Mouse (Mus musculus) G1E (cell line): ENCODE results near the gene Tfcp2l1. TPM values are rescaled to one million over a fixed set of nuclear protein-coding genes. Genes with fewer than 3 reads are reported as not detected.

Experiments
- ATAC-seq: 2 replicates; pipeline ENCODE4 v1.8.0; 2016; ENCODE audit warnings: mild to moderate bottlenecking; ENCODE audit not compliant: insufficient number of reproducible peaks, poor library complexity, low FRiP score, severe bottlenecking; ENCODE audit errors: extremely low read depth
- DNase-seq: peaks from one replicate; pipeline ENCODE4 v3.0.0; 2012; ENCODE audit warnings: low spot score
- H3K27me3 ChIP-seq: 2 replicates; pipeline ENCODE4 v1.6.1; 2012; ENCODE audit warnings: mild to moderate bottlenecking, low read length, inconsistent platforms; ENCODE audit not compliant: insufficient read depth
- H3K36me3 ChIP-seq: replicated peaks from 2 replicates; pipeline ENCODE3; 2012; ENCODE audit warnings: mild to moderate bottlenecking, inconsistent platforms
- H3K4me1 ChIP-seq: 2 replicates; pipeline ENCODE4 v1.6.1; 2012; ENCODE audit warnings: low read depth, low read length, inconsistent platforms, mixed read lengths; ENCODE audit not compliant: insufficient read depth
- H3K4me3 ChIP-seq: 2 replicates; pipeline ENCODE4 v1.5.1; 2012; ENCODE audit warnings: low read depth, mild to moderate bottlenecking, inconsistent platforms, low read length, moderate library complexity, mixed read lengths
- H3K9me3 ChIP-seq: replicated peaks from 2 replicates; pipeline ENCODE4 v1.6.1; 2012; ENCODE audit warnings: inconsistent platforms
- CTCF ChIP-seq: IDR thresholded peaks from 2 replicates; pipeline ENCODE4 v1.5.1; 2012; ENCODE audit warnings: low read depth, low read length, inconsistent platforms, mixed read lengths
- GATA1 ChIP-seq: IDR thresholded peaks from 2 replicates; pipeline ENCODE4 v1.6.1; 2012; ENCODE audit warnings: borderline replicate concordance, low read length, inconsistent platforms, mixed read lengths
- GATA2 ChIP-seq: IDR thresholded peaks from 2 replicates; pipeline ENCODE4 v1.6.1; 2012; ENCODE audit warnings: low read depth, low read length, inconsistent platforms, borderline replicate concordance
- POLR2AphosphoS5 ChIP-seq: IDR thresholded peaks from 2 replicates; pipeline ENCODE4 v1.6.1; 2012; ENCODE audit warnings: low read depth, low read length, inconsistent platforms; ENCODE audit not compliant: insufficient replicate concordance
- TAL1 ChIP-seq: conservative IDR thresholded peaks from 2 replicates; pipeline ENCODE4 v1.6.1; 2012; ENCODE audit warnings: low read depth, low read length, inconsistent platforms, mixed read lengths
- polyA plus RNA-seq: library from polyadenylated mRNA; stranded (reverse); fragments of >175 nt; gene quantifications from 2 replicates; pipeline ENCODE4 v1.2.3, GENCODE M21; 2012
- total RNA-seq, 2 experiments: library from RNA; stranded (forward) in 1 of 2; stranded (reverse) in 1 of 2; fragments of 200-1000 nt in 1 of 2; fragments of >200 nt in 1 of 2; fragmentation: Nextera tagmentation in 1 of 2; gene quantifications; 2 replicates each; pipeline ENCODE4 v1.2.3; 2014 to 2017

Tfcp2l1 gene
- total and polyA plus RNA-seq, 3 experiments: 0.11 TPM; not detected in 2

GRCm38 (mm10) chr1:118649933-118650770 lies 22.4 kb downstream of the Tfcp2l1 start:
- no peak for TF ChIP-seq CTCF
- no peak for TF ChIP-seq GATA2
- no peak for TF ChIP-seq GATA1
- no peaks in the 10 kb centered on the region for H3K36me3 ChIP-seq
- H3K9me3 ChIP-seq: no peaks in the 10 kb centered on the region
- no peaks in the 10 kb centered on the region for H3K27me3 ChIP-seq
- no peak overlapping the region for H3K4me3 ChIP-seq
- H3K4me1 ChIP-seq: no peaks in the 10 kb centered on the region
- ATAC-seq: no peak
- no peak for DNase-seq

- H3K9me3 ChIP-seq: no peaks in the 10 kb centered on the region
- no peaks in the 10 kb centered on the region for H3K4me1 ChIP-seq
- TF ChIP-seq POLR2AphosphoS5: no peak
- no peaks in the 10 kb centered on the region for H3K36me3 ChIP-seq
- DNase-seq (no peak), ATAC-seq (no peak)
- H3K27me3 ChIP-seq: no peaks in the 10 kb centered on the region
- H3K4me3 ChIP-seq: no peak overlapping the region
These were observed 23.0 kb downstream of the Tfcp2l1 start for GRCm38 (mm10) chr1:118650771-118651080.

- H3K4me1 ChIP-seq: no peaks in the 10 kb centered on the region
- ATAC-seq (no peak), DNase-seq (no peak)
- H3K27me3 ChIP-seq: no peaks in the 10 kb centered on the region
- TF ChIP-seq CTCF: no peak
- TF ChIP-seq GATA2: no peak
- no peak for TF ChIP-seq POLR2AphosphoS5
- no peak for TF ChIP-seq TAL1
- no peak for TF ChIP-seq GATA1
- H3K9me3 ChIP-seq: no peaks in the 10 kb centered on the region; the same call in 1 of the 2 replicates
- H3K4me3 ChIP-seq: no peak overlapping the region
- H3K36me3 ChIP-seq: no peaks in the 10 kb centered on the region
These were observed 31.0 kb downstream of the Tfcp2l1 start for GRCm38 (mm10) chr1:118658716-118659115.

- H3K9me3 ChIP-seq: no peaks in the 10 kb centered on the region; the same call in 1 of the 2 replicates
- no peak for ATAC-seq
- DNase-seq: no peak
- TF ChIP-seq POLR2AphosphoS5 (no peak), GATA2 (no peak), GATA1 (no peak), TAL1 (no peak), CTCF (no peak)
- H3K4me3 ChIP-seq: no peak overlapping the region
- H3K27me3 ChIP-seq: no peaks in the 10 kb centered on the region
- no peaks in the 10 kb centered on the region for H3K36me3 ChIP-seq
- H3K4me1 ChIP-seq: no peaks in the 10 kb centered on the region
These were observed 33.2 kb downstream of the Tfcp2l1 start for GRCm38 (mm10) chr1:118660880-118661465.

GRCm38 (mm10) chr1:118663062-118663461 lies 35.3 kb downstream of the Tfcp2l1 start:
- Histone ChIP-seq H3K36me3 (no peaks in the 10 kb centered on the region), H3K4me1 (no peaks in the 10 kb centered on the region), H3K4me3 (no peak overlapping the region), H3K27me3 (no peaks in the 10 kb centered on the region), H3K9me3 (no peaks in the 10 kb centered on the region; the same call in 1 of the 2 replicates)
- TF ChIP-seq TAL1: no peak
- TF ChIP-seq CTCF: no peak
- no peak for TF ChIP-seq POLR2AphosphoS5
- no peak for TF ChIP-seq GATA2
- TF ChIP-seq GATA1: no peak
- ATAC-seq (no peak), DNase-seq (no peak)

- Histone ChIP-seq H3K36me3 (no peaks in the 10 kb centered on the region), H3K9me3 (peaks cover 8% of the 10 kb centered on the region; the same call in 1 of the 2 replicates), H3K4me3 (no peak overlapping the region), H3K4me1 (no peaks in the 10 kb centered on the region), H3K27me3 (no peaks in the 10 kb centered on the region)
- no peak for TF ChIP-seq POLR2AphosphoS5
- TF ChIP-seq GATA1: no peak
- no peak for TF ChIP-seq GATA2
- TF ChIP-seq TAL1: no peak
- TF ChIP-seq CTCF: no peak
- DNase-seq (no peak), ATAC-seq (no peak)
These were observed 39.8 kb downstream of the Tfcp2l1 start for GRCm38 (mm10) chr1:118667536-118667935.
